Mouse (Mus musculus) Patski (cell line): ENCODE measurements around the gene Pkp2. TPM values are rescaled to one million over a fixed set of nuclear protein-coding genes. Genes with fewer than 3 reads are reported as not detected.
"Not testable (repeated sequence)": the region's sequence is repeated elsewhere in the genome, so short reads cannot be mapped to it uniquely, and the experiment has no call there.

Experiments
- ATAC-seq: fragments of 100-300 bp; one replicate; pipeline ENCODE4 v1.8.0; 2021
- CTCF ChIA-PET: fragments of 350-600 bp; sonication (Branson Sonifier 250); formaldehyde crosslinking; loops from one replicate; lab custom pipeline; 2022; ENCODE audit warnings: inconsistent platforms; lab: Charles Lee
- POLR2A ChIA-PET: fragments of 350-600 bp; sonication (Branson Sonifier 250); formaldehyde crosslinking; loops from one replicate; lab custom pipeline; 2022; ENCODE audit warnings: antibody characterized with exemption, inconsistent platforms; lab: Charles Lee
- DNase-seq: peaks from one replicate; pipeline ENCODE4 v3.0.0-alpha.2; 2011; ENCODE audit warnings: low read depth, low spot score
- H3K27me3 ChIP-seq: fragments of 371-371 bp; one replicate; pipeline ENCODE4 v1.5.1; 2021
- CTCF ChIP-seq: fragments of 100-300 bp; IDR thresholded peaks from one replicate; pipeline ENCODE4 v1.5.1; 2021
- in situ Hi-C: fragments of 300-500 bp; cut with MboI; formaldehyde crosslinking; loops from 3 replicates; pipeline ENCODE4 v1.11.1; 2018; ENCODE audit warnings: low pct_unique_long_range_greater_than_20kb, mixed read lengths
- polyA plus RNA-seq: library from polyadenylated mRNA; unstranded; gene quantifications from one replicate; pipeline ENCODE4 v1.2.3, GENCODE M21; 2021

Pkp2 gene
- polyA plus RNA-seq, 1 experiment from 2014 or later: 19.2 TPM

DNA sequence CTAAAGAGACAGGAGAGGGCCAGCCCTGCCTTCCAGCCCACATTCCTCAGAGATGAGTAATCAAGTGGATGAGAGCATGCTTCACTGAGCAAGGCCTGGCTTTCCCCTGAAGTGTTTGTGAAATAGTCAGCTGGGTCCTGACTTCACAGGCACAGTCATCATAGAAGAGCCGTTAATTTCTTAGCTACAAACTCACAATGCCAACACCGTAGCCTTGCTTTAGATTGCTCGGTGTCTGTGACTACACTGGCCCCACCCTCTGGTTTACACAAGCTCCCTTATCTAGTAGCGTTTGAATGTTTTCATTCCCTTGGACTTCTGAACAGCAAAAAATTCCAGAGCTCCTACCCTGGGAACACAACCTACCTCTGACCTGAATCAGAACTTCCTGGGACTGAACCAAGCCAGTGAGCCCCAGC, 11.4 kb downstream of the Pkp2 start:
- ATAC-seq: peak; percentile 96
- no peaks in the 10 kb centered on the region for H3K27me3 ChIP-seq
- CTCF ChIA-PET: interaction anchor here (1.5 kb wide), 1 partner anchor 8 kb away, joined by 3 read pairs; no protein-coding TSS in a partner anchor
- no peak for TF ChIP-seq CTCF
- in situ Hi-C loops: no loop called here
- peak; percentile 80 for DNase-seq
- POLR2A ChIA-PET: interaction anchor here (0.9 kb wide), 1 partner anchor 9 kb away, joined by 4 read pairs; no protein-coding TSS in a partner anchor

DNA sequence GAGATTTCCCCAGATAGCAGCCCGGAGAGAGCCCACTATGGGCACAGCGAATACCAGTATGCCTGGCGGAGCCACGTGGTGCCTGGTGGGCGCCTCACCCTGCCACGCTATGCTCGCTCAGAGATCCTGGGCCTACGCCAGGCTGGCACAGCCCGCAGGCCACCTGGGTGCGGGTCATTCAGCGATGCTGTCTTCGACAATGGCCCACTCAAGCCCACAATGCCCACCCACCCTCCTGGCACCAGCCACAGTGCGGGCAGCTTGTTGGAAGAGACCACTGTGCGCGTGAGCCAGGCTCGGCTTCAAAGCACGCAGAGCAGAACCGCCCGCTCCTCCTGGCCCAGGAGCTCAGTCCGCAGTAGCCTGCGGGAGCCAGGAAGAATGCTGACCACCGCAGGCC, 12.7 kb downstream of the Pkp2 start:
- ATAC-seq: no peak
- ChIA-PET CTCF (interaction anchor here (1.5 kb wide), 1 partner anchor 9 kb away, joined by 3 read pairs; no protein-coding TSS in a partner anchor), POLR2A (no interaction called here)
- H3K27me3 ChIP-seq: no peaks in the 10 kb centered on the region
- in situ Hi-C loops: no loop called here
- no peak for DNase-seq
- TF ChIP-seq CTCF: no peak

DNA sequence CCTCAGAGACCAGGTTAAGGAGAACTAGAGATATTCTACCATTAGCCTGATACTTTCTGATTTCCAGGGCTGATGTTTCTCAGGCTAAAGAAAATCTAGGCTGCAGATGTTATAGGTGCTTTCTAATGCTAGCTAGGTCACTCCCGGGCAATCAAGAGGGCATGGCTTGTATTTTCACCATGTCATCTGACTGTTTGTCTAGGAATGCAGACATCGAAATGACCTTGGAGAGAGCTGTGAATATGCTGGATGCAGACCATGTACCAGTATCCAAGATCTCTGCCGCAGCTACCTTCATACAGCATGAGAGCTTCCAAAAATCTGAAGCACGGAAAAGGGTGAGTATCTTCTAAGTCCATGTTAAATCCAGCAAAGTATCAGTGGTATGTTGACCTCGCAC, 17.3 kb downstream of the Pkp2 start:
- ATAC-seq (no peak), DNase-seq (no peak)
- TF ChIP-seq CTCF: no peak
- POLR2A ChIA-PET: no interaction called here
- in situ Hi-C loops: no loop called here
- H3K27me3 ChIP-seq: no peaks in the 10 kb centered on the region
- CTCF ChIA-PET: no interaction called here

DNA sequence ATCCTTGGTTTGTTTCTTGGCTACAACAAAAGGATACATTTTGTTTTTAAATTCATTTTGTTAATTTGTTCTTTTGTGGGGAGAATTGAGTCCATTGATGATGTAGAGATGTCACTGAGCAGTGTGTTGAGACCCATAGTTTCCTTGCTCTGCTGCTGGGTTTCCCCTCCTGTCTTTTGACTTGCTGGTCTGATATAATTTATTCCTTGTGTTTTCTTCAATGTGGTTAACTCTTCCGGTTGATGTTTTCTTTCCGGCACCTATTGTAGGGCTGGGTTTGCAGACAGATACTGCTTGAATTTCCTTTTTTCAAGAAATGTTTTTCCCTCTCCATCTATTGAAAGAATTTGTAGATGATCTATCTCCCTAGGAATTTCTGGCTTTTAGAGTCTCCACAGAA, 20.8 kb downstream of the Pkp2 start:
- in situ Hi-C loops: no loop called here
- no peak for TF ChIP-seq CTCF
- ATAC-seq (no peak), DNase-seq (no peak)
- ChIA-PET POLR2A (no interaction called here), CTCF (no interaction called here)
- no peaks in the 10 kb centered on the region for H3K27me3 ChIP-seq

DNA sequence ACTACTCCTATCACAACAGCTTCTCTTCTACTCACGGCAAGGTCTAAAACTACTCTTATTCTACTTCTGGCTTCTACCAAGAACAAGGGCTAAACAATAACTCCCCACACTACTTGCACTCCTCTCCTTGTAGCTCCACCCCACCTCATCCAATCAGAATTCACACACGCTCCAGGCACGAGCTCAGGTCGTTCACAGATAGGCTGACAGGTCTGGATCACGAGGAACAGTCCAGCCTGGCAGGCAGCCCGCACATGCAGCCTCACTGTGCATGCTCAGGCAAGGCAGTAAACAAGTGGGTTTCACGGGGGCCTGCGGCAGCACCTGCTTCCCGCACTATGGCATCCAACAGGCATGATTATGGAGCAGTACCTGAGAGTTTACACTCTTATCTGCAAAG, 23.6 kb downstream of the Pkp2 start:
- POLR2A ChIA-PET, H3K27me3 ChIP-seq, in situ Hi-C loops: not testable (repeated sequence)

DNA sequence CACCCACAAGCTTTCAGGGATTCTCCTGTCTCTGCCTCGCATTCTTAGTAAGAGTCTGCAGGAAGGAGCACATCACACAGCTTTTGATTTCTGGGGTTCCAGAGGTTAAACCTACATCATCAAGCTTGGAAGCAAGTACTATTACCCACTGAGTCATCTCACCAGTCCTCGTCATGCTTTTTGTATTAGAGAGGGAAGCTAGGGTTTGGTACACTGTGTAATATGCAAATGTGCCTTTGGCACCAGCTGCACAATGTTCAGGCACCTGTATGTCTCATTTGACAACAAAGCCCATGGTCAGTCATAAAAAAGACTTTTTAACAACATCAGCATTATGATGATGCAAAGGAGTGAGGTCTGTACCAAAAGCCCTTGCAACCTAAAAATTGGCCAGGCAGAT, 25.2 kb downstream of the Pkp2 start:
- no peaks in the 10 kb centered on the region for H3K27me3 ChIP-seq
- no peak for ATAC-seq
- POLR2A ChIA-PET: no interaction called here
- DNase-seq: no peak
- no peak for TF ChIP-seq CTCF
- in situ Hi-C loops: no loop called here
- CTCF ChIA-PET: interaction anchor here (1.2 kb wide), 1 partner anchor 12 kb away, joined by 3 read pairs; no protein-coding TSS in a partner anchor

More for the DNA sequence above, 23.6 kb downstream of the Pkp2 start:
- DNase-seq, ATAC-seq: not testable (repeated sequence)
- CTCF ChIA-PET: interaction anchor here (1.2 kb wide), 1 partner anchor 21 kb away, joined by 3 read pairs; no protein-coding TSS in a partner anchor

DNA sequence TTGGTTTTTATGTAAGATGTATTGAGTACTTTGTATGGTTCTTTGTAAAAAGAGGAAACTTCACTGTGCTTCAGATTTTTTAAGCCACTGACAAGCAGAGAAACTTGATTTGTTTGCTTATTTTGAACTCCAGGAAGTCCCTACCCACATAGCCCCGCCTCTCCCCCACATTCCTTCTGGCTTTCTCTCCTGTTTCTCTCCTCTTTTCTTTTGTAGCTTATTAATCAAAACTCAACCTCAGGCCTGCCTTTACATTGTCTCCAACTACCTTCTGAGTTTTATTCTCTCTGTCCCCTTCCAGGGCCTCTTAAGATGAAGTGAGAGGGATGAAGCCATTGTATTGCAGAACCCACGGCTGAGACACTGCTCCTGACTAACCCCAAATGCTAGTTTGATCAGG, 31.6 kb downstream of the Pkp2 start:
- CTCF ChIA-PET: no interaction called here
- no peak for TF ChIP-seq CTCF
- in situ Hi-C loops: no loop called here
- ATAC-seq: no peak
- POLR2A ChIA-PET: interaction anchor here (1.1 kb wide), 1 partner anchor 405 kb away, joined by 3 read pairs; no protein-coding TSS in a partner anchor
- no peaks in the 10 kb centered on the region for H3K27me3 ChIP-seq
- no peak for DNase-seq

DNA sequence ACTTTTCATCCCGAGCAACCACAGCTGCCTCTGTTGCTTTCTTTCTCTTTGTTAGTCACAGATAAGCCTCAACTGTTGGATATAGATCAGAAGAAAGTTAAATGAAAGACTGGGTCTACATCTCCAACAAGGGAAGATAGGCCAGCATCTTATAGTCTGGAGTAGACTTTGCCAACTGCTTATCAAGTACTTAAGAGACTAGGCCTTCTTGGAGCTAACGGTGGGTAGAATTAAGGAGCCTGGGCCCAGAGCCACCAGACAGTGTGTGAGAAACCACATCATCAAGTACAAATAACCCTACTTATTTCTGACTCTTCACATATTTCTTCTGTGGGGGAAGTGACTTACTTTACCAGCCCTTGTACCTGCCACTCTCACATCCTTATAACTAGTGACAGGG, 37.4 kb downstream of the Pkp2 start:
- POLR2A ChIA-PET: no interaction called here
- no peak for TF ChIP-seq CTCF
- in situ Hi-C loops: no loop called here
- no peak for DNase-seq
- H3K27me3 ChIP-seq: no peaks in the 10 kb centered on the region
- CTCF ChIA-PET: interaction anchor here (1.1 to 1.6 kb wide), 3 partner anchors 13 to 22 kb away, joined by 3 read pairs; no protein-coding TSS in a partner anchor
- no peak for ATAC-seq

DNA sequence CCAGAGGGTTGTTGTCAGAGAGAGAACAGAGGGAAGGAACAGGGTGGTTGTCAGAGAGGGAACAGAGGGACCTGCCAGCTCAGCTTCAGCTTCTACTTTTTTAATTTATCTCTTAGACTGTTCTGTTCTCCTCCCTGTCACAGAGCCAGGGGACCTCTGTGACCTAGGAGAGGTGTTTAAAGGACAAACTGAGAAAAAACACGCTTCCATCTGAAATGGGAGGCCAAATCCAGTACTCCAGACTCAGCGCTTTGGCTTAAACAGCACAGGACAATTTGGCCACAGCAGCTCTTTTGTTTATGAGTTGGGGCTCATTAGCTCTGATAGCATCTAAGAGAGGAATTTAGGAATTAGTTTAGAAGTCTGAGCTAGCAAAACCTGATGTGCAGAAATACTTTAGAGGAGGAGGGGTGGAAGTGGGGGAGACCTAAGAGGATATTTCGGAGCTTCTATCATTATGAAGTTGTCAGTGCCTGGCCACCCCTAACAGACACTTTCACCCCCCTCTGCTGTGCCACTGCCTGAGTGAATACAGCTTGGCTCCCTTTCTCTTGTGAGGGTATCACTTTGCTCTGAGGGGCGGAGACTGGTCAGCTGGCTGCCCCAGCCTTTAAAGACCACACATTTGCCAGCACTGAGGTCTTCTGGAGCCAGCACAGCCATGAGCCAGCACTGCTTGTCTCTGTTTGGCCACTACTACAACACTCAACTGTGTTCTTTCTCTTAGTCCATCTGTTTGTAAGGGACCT, 40.4 kb downstream of the Pkp2 start:
- ChIA-PET CTCF (no interaction called here), POLR2A (no interaction called here)
- no peak for TF ChIP-seq CTCF
- ATAC-seq (no peak), DNase-seq (no peak)
- in situ Hi-C loops: no loop called here
- H3K27me3 ChIP-seq: no peaks in the 10 kb centered on the region

DNA sequence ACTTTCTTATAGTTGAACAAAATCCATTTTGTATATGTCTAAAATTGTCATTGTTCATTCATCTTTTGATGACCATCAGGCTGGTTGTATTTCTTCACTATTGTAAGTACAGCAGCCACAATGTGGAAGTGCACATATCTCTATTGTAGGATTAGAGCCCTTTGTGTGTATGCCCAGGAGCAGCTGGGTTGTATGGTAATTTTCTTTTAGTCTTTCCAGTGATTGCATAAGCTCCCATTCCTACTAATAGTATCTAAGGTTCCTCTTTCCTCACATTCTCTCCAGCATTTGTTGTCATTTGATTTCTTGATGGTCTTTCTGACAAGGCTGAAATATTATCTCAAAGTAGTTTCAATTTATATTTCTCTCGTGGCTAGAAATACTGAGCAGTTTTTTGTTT, 42.1 kb downstream of the Pkp2 start:
- no peaks in the 10 kb centered on the region for H3K27me3 ChIP-seq
- CTCF ChIA-PET: no interaction called here
- ATAC-seq (no peak), DNase-seq (no peak)
- in situ Hi-C loops: no loop called here
- no peak for TF ChIP-seq CTCF
- POLR2A ChIA-PET: no interaction called here

DNA sequence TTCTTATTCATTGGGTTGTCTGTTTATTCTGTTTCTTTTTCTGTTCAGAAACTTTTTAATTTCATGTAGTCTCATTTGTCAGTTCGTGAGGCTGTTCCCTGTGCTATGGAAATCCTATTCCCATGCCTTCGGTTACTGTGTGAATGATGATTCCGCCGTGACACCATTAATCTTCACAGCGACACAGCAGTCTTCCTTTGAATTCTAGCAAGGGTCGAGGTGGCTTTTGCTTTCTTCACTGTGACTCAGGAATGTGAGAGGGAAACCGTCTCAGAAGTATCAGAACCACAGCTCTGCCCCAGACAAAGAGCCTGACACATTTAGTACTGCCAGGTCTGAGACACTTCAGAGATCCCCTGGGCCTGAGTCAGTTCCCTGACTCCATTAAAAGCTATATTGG, 42.8 kb downstream of the Pkp2 start:
- ChIA-PET POLR2A (no interaction called here), CTCF (no interaction called here)
- no peak for TF ChIP-seq CTCF
- ATAC-seq: no peak
- DNase-seq: no peak
- in situ Hi-C loops: no loop called here
- no peaks in the 10 kb centered on the region for H3K27me3 ChIP-seq
